Mouse (Mus musculus): ENCODE data around the gene Fmo3.

Fmo3 gene

DNA sequence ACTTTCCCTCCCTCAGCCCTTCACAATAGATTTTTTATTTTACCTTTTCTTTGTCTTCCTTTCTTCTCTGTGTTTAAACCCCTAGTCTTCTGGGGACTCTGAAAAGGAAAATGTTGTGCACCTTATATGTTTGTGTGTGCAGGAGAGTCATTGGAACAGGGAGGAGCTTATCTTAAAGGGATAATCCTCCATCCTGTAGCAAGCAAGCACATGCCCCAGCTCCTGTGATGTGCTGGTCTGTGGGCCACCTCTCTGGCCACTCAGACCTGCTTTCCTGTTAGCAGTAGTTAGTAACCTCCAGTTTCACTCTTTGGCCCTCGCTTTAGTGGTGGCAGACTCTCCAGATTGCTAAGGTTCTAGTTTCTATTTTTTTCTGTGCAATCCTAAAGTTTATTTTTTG lies at the start of gene Fmo3:
Fmo3 (minus strand) TSS at position 101 of the 400 bp plus-strand sequence.
- no peak for DNase-seq

- no peak for DNase-seq
Observed at GRCm38 (mm10) chr1:163023075-163023474, 38.7 kb upstream of the Fmo3 start.

DNA sequence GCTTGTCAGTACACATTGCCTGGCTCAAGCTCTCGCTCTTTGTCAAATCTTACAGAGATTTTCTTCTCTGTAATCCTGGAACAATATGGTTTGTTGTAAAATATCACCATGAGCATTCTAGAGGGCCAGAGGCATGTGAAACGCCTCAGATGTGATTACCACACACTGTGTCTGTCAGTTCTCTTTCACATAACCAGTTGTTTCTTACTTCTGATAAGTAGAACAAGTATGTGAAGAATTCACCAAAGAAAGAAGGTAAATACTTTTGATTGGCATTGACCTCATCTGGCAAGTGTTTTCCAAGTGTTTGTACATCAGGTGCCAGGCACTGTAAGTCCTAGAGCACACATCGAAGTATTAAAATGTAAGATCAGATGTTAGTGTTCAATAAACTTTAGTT lies 24.9 kb upstream of the Fmo3 start:
- DNase-seq: no peak

DNA sequence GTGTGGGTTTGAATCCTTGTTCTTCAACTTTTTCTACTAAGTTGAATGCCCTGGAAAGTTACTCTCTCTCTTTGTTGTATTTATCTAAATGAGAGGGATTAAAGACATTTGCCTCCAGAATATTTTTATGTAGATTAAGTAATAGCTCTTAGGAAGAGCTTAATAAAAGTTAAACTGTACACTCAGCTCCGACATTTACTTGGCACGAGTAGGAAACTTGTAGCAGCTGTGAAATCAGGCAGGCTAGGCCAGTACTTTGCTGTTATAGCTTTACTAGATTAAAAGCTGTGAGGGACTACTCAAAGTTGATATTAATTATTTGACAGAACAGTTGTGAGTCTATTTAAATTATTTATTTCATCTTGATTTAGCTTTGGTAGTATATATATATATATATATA lies 19.2 kb upstream of the Fmo3 start:
- DNase-seq: no peak

DNA sequence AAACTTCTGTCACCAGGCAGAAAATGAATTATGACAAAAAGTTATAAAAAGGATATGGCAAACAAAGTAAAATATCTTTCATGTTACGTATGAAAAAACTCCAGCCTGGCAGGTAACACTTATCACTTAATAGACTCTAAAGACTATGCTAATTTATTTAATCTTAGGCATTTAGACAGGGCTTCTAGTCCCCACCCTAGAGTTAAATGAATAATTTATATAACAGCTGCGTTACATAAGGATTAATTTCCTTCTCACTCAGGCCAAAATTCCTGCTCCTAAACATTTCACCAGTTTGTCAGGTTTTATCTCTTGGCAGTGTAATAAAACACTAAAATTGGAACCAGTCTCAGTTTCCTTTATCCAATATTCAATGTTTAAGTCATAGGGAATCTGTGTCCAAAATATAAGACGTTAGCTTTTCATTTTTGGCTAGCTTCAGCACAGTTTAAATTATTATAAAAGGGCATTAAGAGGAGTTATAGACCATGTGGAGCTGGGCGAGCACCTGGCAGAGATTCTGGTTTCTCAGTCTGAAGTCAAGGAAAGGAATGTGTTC lies 17.0 kb upstream of the Fmo3 start:
- no peak for DNase-seq

- DNase-seq: no peak
Observed at GRCm38 (mm10) chr1:162987546-162987945, 3.2 kb upstream of the Fmo3 start.

- no peak for DNase-seq
Observed at GRCm38 (mm10) chr1:162986777-162987176, 2.4 kb upstream of the Fmo3 start.

- no peak for DNase-seq
Observed at GRCm38 (mm10) chr1:162986121-162986748, 1.9 kb upstream of the Fmo3 start.

GRCm38 (mm10) chr1:162963556-162963955 lies 20.8 kb downstream of the Fmo3 start:
- no peak for DNase-seq

GRCm38 (mm10) chr1:162957422-162957821 lies 26.9 kb downstream of the Fmo3 start:
- DNase-seq: no peak

GRCm38 (mm10) chr1:162953079-162953478 lies 31.2 kb downstream of the Fmo3 start:
- no peak for DNase-seq

- no peak for DNase-seq
Observed at GRCm38 (mm10) chr1:162949763-162950162, 34.6 kb downstream of the Fmo3 start.

- no peak for DNase-seq
Observed at GRCm38 (mm10) chr1:162947934-162948333, 36.4 kb downstream of the Fmo3 start.

DNA sequence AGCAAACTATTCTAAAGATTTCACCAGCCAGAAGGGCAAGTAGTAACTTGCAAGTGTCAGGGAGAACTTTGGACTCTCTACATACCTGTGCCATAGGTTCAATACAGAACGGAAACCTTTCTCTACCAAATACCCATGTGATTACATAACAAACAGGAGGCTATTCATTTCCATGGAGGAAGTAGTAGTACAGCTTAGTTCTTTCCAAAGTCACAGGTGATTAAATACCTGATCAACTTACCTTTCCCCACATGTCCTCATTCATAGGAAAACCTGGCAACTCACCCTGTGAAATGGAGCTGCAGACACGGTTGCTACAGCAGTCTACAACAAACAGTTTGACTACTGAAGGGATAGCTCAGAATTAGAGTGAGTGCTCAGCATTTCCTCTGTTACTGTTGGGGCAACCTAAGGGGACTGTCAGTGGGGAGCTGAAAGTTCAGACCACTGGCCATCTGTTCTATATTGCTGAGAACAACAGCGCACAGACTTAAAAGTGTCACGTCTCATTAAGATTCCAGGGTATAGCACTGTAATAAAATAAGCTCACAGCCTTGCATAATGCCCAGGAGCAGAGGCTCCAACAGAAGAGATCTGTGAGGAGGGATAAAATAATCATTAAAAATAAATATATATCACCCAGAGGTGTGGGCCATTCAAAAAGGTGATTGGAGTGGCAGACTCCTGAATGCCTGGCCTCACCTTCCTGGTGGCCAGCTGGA lies 37.3 kb downstream of the Fmo3 start:
- no peak for DNase-seq

- DNase-seq: no peak
Observed at GRCm38 (mm10) chr1:162943700-162944099, 40.6 kb downstream of the Fmo3 start.

GRCm38 (mm10) chr1:162938696-162939351 lies 45.5 kb downstream of the Fmo3 start:
- no peak for DNase-seq

DNA sequence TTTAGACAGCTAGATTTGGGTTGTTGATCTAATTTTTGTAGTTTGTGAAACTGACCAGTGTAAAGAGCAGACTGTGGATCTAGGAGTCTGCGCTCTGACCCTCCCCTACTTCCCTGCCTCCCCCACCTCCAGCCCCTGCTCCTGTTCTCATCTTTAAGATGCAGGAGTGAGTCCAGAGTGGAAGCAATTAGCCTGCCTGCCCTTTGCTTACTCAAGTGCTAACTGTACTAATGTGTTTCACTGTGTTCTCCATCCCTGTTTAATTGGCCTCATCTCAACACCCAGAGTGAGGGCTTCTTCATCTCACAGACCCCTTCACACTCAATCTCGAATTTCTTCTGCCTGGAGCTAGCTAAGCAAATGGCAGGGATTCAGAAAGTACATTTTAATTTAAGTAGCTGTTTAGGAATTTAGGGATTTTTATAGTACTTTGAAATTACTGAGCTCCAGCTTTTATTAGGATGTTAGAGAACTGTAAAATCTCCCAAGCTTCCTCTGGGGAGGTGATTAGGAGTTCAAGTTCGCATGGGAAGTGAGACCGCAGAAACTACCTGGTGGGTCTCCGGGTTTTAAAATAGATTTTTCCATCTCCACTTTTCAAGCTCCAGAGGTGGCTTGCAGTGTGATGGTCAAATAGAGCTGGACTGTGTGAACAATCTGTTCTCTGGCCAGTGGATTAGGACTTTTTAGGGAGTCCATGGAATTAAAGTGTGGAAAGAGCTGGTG lies 46.2 kb downstream of the Fmo3 start:
- DNase-seq: no peak

- no peak for DNase-seq
Observed at GRCm38 (mm10) chr1:162937415-162937814, 46.9 kb downstream of the Fmo3 start, which contains the start of gene Fmo6. Gene Fmo6, minus strand, starts transcription at chr1:162937515.

GRCm38 (mm10) chr1:162934374-162935012 lies 49.8 kb downstream of the Fmo3 start:
- no peak for DNase-seq

- DNase-seq: no peak
Observed at GRCm38 (mm10) chr1:162932386-162932785, 51.9 kb downstream of the Fmo3 start.

DNA sequence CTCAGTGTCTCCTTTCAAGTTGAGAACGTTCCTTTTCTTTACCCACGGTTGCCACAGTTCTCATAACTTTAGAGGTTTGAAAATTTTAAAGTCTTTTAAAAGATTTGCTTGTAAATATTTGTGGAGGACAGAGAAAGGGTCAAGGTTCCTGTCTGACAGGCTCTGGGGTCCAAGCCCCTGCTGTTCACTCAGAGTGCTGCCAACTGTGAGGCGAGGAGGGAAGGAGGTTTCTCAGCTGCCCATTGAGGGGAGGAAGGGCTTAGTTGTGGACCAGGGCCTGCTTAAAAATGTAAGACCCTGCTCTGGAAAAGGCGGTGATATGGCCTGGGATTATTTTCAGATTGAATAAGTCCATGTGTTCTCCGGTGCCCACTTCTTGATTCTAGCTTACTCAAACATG lies 52.4 kb downstream of the Fmo3 start:
- DNase-seq: no peak

- DNase-seq: no peak
Observed at GRCm38 (mm10) chr1:162931310-162931875, 52.9 kb downstream of the Fmo3 start.

Data from cerebellum, adult 8-10 months (tissue).